Mouse (Mus musculus): Measurements from ENCODE around the gene Dio1. TPM values are rescaled to one million over a fixed set of nuclear protein-coding genes. Genes with fewer than 3 reads are reported as not detected.

Dio1 gene
- polyA plus RNA-seq (2015; fragmentation: Nextera tagmentation; extraction: Ambion mirVana), result 6.8 and 7.2 TPM in 2 replicates

- no peak for DNase-seq (ENCODE audit: low spot score)
Measured at GRCm38 (mm10) chr4:107306966-107307365, at the start of gene Dio1. Dio1 (minus strand) TSS chr4:107307169.

DNA sequence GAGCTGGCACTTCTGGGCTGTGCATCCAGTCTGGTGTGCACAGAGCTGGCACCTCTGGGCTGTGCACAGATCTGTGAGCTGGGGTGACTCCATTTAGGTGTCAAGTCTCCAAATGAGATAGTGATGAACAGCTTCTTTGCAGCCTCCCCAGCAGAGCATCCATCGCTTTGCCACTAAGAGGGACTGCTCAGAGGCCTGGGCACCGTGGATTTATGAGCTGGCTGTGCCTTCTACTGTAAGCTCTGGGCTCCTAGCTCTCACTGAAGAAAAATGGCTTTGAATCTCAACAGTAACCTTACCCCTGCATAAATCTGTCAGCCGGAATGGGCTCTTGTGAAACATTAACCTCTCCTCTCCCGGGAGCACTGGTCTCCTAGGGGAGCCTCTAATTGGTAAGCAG lies 47.6 kb upstream of the Dio1 start:
- DNase-seq (ENCODE audit: low spot score), result no peak

- no peak for DNase-seq (ENCODE audit: low spot score)
Measured at GRCm38 (mm10) chr4:107354126-107354525, 47.2 kb upstream of the Dio1 start.

GRCm38 (mm10) chr4:107353612-107354011 lies 46.6 kb upstream of the Dio1 start:
- DNase-seq (ENCODE audit: low spot score), result no peak

GRCm38 (mm10) chr4:107351368-107351767 lies 44.4 kb upstream of the Dio1 start:
- DNase-seq (ENCODE audit: low spot score), result no peak

GRCm38 (mm10) chr4:107349311-107350008 lies 42.5 kb upstream of the Dio1 start:
- DNase-seq (ENCODE audit: low spot score), result peak; percentile 63

DNA sequence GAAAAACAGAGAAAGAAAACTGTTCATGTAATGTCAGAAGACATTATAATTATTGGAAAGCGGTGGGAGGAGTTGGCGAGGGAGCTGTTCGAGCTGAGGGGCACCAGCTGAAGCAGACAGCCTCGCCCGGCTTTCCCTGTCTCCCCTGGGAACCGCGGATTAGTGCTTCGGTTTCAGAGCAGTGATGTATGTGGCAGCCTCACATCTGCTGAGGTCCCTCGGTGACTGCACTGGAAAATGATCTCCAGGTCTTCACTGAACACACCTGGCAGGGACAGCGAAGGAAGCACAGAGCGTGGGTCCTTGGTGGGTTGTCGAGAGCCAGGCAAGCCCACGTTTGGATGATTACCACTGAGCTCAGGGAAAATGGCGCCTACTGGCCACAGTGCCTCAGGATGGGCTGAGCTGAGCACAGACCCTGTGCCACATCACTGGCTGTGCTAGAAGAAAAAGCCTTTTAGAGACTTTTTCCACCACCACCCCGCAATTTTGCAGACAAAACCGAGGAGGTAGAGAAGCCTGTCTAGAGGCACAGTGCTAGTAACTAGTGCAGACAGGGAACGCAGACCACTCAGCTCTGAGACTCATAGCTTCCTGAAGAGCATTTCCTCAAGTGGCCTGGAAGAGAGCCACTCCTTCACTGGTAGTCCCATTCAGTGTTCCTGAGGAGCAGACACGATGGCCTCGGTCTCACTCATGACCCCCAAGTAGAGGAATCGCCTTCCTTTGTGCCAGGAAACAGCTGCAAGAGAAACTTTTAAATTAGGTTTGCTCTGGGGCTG lies 41.8 kb upstream of the Dio1 start:
- no peak for DNase-seq (ENCODE audit: low spot score)

DNA sequence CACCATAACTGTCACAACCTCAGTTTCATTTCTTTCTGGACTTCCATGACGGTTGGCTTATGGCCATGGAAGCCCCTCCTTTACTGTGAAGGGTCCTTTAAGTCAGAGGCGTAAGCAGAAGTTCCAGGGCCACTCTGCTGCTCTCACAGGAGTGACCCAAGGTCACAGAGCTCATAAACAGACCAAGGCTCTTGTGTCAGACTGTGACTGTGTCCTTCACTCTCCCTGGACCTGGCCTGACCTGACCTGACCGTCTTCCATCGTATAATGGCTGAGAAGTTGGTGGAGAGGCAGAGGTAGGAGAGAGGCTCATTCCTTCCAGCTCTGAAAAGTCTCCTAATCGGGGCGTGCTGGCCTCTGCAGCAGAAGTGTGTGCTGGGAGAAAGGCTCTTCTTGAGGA lies 40.3 kb upstream of the Dio1 start:
- DNase-seq (ENCODE audit: low spot score), result no peak

DNA sequence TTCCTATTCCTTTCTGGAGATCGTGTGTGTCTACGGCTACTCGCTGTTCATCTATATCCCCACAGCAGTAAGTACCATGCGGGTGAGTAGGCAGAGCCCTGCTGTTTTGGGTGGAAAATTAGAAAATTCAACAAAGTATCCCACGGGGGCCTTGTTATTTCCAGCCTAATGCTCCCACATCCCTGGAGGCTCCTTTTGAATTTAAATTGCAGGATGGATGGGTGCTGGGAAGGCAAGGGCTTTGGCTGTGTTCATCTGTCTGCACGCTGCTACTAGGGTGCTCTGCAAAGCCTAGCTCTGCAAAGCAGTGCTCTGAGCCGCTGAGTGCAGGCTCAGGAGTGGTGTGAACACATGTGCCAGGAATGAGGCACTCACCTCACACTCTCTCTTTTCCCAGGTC lies 37.6 kb upstream of the Dio1 start:
- no peak for DNase-seq (ENCODE audit: low spot score)

DNA sequence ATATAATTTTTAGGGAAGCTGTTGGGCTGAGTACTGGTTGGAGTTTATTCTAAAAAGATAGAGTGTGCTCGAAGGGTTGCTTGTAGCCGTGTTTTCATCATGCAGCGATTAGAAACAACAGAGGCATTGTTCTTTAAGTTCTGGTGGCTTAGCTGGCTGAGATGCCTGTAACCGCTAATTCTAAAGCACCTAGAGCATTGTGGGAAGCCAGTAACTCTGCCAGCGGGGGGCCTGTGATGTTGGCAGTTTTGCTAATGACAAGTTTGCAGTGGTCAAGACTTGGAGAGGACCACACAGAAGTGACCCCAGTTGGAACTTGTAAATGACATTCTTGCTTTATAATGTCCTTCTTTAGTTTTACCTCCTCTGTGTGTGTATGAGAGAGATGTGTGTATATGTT lies 34.4 kb upstream of the Dio1 start:
- DNase-seq (ENCODE audit: low spot score), result no peak

DNA sequence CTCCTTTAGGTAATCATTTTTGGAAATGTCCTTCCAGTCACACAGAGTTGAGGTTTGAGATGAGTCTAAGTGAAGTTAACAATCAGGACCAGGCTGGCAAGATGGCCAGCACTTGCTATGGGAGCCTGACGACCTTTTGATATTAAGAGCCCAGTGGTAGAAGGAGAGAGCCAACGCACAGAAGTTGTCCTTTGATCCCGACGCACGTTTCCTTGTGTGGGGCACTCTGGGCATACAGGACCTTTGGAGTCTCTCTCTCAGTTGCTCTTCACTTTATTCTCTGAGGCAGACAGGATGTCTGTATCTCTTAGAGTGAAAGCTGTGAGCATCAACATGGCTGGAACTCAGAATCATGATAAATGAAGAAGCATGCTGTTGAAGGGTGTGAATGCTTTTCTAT lies 30.5 kb upstream of the Dio1 start:
- DNase-seq (ENCODE audit: low spot score), result no peak

DNA sequence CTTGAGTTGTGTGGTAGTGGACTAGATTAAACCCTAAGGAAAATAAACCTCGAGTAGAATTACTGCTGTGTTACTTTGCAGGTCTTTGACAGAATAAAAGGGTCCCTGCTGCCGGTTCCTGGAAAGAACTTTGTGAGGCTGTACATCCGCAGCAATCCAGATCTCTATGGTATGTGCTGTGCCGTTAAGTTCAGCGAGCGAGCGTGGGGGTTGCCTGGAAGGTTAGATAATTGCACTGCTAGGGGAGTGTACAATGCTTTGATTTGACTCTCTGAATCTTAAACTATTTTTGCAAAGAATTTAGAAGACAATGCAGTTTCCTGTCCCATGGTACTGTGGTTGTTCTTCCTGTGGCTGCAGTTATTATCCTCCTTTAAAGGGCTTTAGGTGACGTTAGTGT lies 29.4 kb upstream of the Dio1 start:
- DNase-seq (ENCODE audit: low spot score), result no peak

DNA sequence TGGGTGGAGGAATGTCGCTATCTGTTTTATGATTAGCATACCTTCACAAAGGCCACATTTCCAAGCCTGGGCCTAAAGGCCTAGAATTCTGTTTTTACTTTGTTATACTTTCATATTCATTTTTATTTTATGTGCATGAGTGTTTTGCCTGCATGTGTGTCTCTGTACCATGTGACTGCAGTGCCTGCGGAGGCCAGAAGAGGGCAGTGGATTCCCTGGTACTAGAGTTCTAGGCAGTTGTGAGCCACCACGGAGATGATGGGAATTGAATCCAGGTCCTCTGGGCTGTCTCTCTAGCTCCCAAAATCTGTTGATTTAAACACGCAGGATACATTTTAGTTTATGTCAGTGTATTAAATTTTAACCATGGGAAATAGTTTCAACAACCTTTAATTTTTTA lies 26.5 kb upstream of the Dio1 start:
- peak; percentile 11 for DNase-seq (ENCODE audit: low spot score)

- no peak for DNase-seq (ENCODE audit: low spot score)
Measured at GRCm38 (mm10) chr4:107328530-107328929, 21.6 kb upstream of the Dio1 start.

GRCm38 (mm10) chr4:107323113-107323512 lies 16.1 kb upstream of the Dio1 start:
- no peak for DNase-seq (ENCODE audit: low spot score)

- no peak for DNase-seq (ENCODE audit: low spot score)
Measured at GRCm38 (mm10) chr4:107321041-107321440, 14.1 kb upstream of the Dio1 start.

- DNase-seq (ENCODE audit: low spot score), result no peak
Measured at GRCm38 (mm10) chr4:107318646-107319045, 11.7 kb upstream of the Dio1 start.

- no peak for DNase-seq (ENCODE audit: low spot score)
Measured at GRCm38 (mm10) chr4:107314479-107314805, 7.5 kb upstream of the Dio1 start.

- DNase-seq (ENCODE audit: low spot score), result peak; percentile 92
Measured at GRCm38 (mm10) chr4:107313690-107314478, 6.9 kb upstream of the Dio1 start, which contains the start of gene Yipf1. Yipf1 (plus strand) TSS chr4:107314363.

DNA sequence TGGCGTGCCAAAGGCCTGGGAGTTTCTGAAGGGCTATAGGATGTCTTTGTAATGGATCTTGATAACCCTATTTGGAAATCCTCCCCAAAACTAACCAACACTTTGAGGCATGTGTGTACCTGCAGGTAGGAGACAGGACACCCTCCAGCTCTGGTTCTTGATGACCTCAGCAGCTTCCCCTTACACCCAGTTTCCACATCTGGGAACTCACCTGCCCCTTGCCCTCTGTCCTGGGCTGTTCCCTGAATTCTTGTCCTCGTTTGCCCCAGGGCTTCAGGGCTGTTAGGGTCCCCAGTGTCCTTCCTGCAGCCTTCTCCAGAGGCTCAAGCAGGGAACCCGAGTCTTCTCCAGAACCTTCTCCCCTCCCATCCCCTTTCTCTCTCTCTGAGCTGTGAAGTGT lies 3.4 kb downstream of the Dio1 start:
- DNase-seq (ENCODE audit: low spot score), result no peak

GRCm38 (mm10) chr4:107302832-107303231 lies 4.1 kb downstream of the Dio1 start:
- no peak for DNase-seq (ENCODE audit: low spot score)

DNA sequence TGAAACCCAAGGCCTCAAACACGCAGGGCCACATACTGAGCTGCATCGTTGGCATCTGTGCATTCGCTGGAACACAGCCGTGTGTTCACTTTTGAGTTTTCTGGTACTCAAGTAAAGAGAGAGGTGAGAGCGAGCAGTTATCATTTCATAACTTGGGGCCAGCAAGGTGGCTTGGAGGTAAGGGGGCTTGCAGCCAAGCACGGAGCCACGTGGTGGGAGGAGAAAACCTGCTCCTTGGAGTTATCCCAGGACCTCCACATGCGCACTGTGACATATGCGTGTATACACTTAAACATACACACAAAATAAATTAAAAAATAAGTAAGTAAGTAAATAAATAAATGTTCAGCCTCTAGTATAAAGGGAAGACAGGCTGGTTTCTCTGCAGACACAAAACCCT lies 4.7 kb downstream of the Dio1 start:
- DNase-seq (ENCODE audit: low spot score), result no peak

Measured in thymus, postnatal 0 days (tissue).